Mouse (Mus musculus): ENCODE data around the gene Gm5148.

DNA sequence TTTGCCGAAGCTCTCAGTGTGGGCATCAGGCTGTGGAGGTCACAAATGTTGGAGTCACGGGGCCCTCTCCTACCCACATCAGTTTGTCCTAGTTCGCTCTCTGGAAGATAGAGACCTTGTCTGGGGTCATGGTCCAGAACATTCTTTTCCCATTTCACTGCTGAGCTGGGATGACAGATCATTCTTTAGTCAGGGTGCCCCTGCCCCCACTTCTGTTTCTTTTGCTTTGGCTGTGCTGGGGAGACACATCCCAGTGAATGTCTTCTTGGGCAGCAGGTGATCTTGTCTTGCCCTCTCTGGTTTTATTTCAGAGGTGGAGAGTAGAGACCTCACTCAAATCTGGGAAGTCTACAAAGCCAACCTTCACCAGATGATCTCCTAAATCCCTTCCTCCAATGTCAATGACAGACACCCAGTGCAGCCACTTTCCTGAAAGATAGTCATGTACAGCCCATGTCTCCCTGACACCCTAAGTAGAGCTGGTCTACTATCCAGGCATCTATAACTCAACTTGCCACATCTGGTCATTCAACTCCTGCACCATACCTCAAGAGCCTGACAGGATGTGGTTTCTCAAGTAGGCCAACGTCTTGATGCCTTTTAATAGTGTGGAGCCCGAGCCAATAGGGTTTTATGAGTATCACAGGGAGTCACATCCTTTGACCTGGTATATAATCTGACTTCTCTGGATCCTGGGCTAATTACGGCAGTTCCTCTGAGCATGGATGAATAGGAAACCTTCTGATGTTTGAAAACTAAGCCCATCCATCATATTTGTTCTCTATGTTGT lies 851 bp upstream of the Gm5148 start:
- TF ChIP-seq CTCF (IDR thresholded peaks at IDR 0.05; ENCODE audit: extremely low read depth, insufficient read depth, low read length) = no peak
- no peak for TF ChIP-seq POLR2A (IDR thresholded peaks at IDR 0.05; ENCODE audit: extremely low read depth, insufficient read depth, low read length)

Data from cortical plate, adult 2 months (tissue).